Mouse (Mus musculus) kidney, embryonic 15.5 days (tissue): ENCODE measurements around the gene Cox7a1. TPM values are rescaled to one million over a fixed set of nuclear protein-coding genes. Genes with fewer than 3 reads are reported as not detected.

Experiments used
- ATAC-seq: fragments of 200-750 bp; cut with Nextera tagmentation; replicated peaks from 2 replicates; pipeline ENCODE4 v1.8.0; 2017; ENCODE audit warnings: moderate TSS enrichment; ENCODE audit not compliant: low FRiP score
- H3K27ac ChIP-seq: fragments of 300-500 bp; sonication (generic); 2 replicates; pipeline ENCODE4 v1.5.1; 2015; ENCODE audit warnings: mild to moderate bottlenecking, inconsistent platforms
- H3K27me3 ChIP-seq: fragments of 300-500 bp; sonication (generic); 2 replicates; pipeline ENCODE4 v1.6.1; 2015; ENCODE audit warnings: inconsistent platforms
- H3K36me3 ChIP-seq: fragments of 300-500 bp; sonication (generic); 2 replicates; pipeline ENCODE4 v1.6.1; 2015; ENCODE audit warnings: inconsistent platforms
- H3K4me1 ChIP-seq: fragments of 300-500 bp; sonication (generic); 2 replicates; pipeline ENCODE4 v1.6.1; 2015; ENCODE audit warnings: inconsistent platforms
- H3K4me2 ChIP-seq: fragments of 300-500 bp; sonication (generic); 2 replicates; pipeline ENCODE4 v1.6.1; 2015; ENCODE audit warnings: moderate library complexity, mild to moderate bottlenecking, inconsistent platforms
- H3K4me3 ChIP-seq: fragments of 300-500 bp; sonication (generic); replicated peaks from 2 replicates; pipeline ENCODE4 v1.5.1; 2015; ENCODE audit warnings: mild to moderate bottlenecking, inconsistent platforms
- H3K9ac ChIP-seq: fragments of 300-500 bp; sonication (generic); 2 replicates; pipeline ENCODE4 v1.6.1; 2015; ENCODE audit warnings: mild to moderate bottlenecking, inconsistent platforms
- H3K9me3 ChIP-seq: fragments of 300-500 bp; sonication (generic); replicated peaks from 2 replicates; pipeline ENCODE4 v1.6.1; 2016; ENCODE audit warnings: inconsistent platforms
- WGBS: fragments of 180-500 bp; shearing (Covaris S2); methylation state at CpG from one replicate; pipeline ENCODE4 v1.1.7; 2015; ENCODE audit warnings: mixed read lengths; 5-methylcytosine and 5-hydroxymethylcytosine counted together
- polyA plus RNA-seq: library from polyadenylated mRNA; unstranded; fragments of >200 nt; fragmentation: Nextera tagmentation; extraction: Ambion mirVana; gene quantifications from 2 replicates; pipeline ENCODE4 v1.2.1, GENCODE M21; 2015

Gene Cox7a1
- polyA plus RNA-seq, 1 experiment from 2014 or later = 11.1 TPM

- Histone ChIP-seq H3K9me3 (no peaks in the 10 kb centered on the region), H3K36me3 (peaks cover 53% of the 10 kb centered on the region), H3K27me3 (no peaks in the 10 kb centered on the region), H3K4me1 (peaks cover 22% of the 10 kb centered on the region), H3K4me3 (peak within 1 kb of the TSS; percentile 83), H3K9ac (peak within 1 kb of the TSS; percentile 77), H3K27ac (peak within 1 kb of the TSS; percentile 97), H3K4me2 (peak within 1 kb of the TSS; percentile 84)
- peak; percentile 94 for ATAC-seq
- under 1% methylated on average over 67 of the region's 67 CpGs for WGBS
Observed at GRCm38 (mm10) chr7:30231669-30232454, 47.9 kb downstream of the Cox7a1 start, which contains the start of the genes Polr2i and Tbcb. Polr2i (plus strand) TSS chr7:30231948. Tbcb (minus strand) TSS chr7:30232272.

GRCm38 (mm10) chr7:30232631-30233148, 48.7 kb downstream of the Cox7a1 start:
- 4% methylated on average over 24 of the region's 24 CpGs for WGBS
- H3K9me3 ChIP-seq = no peaks in the 10 kb centered on the region
- H3K4me3 ChIP-seq = peak overlapping the region; percentile 83

GRCm38 (mm10) chr7:30233387-30233786, 49.4 kb downstream of the Cox7a1 start:
- Histone ChIP-seq H3K4me2 (peak overlapping the region; percentile 84), H3K4me1 (peaks cover 22% of the 10 kb centered on the region), H3K9ac (no peak overlapping the region), H3K36me3 (peaks cover 37% of the 10 kb centered on the region), H3K4me3 (peak overlapping the region; percentile 83), H3K27ac (no peak overlapping the region), H3K27me3 (no peaks in the 10 kb centered on the region), H3K9me3 (no peaks in the 10 kb centered on the region)
- 88% methylated on average over 20 of the region's 20 CpGs for WGBS
- no peak for ATAC-seq

More at GRCm38 (mm10) chr7:30232631-30233148, 48.7 kb downstream of the Cox7a1 start:
- Histone ChIP-seq H3K4me2 (peak overlapping the region; percentile 84), H3K27me3 (no peaks in the 10 kb centered on the region), H3K36me3 (peaks cover 44% of the 10 kb centered on the region), H3K9ac (peak overlapping the region; percentile 77), H3K4me1 (peaks cover 22% of the 10 kb centered on the region), H3K27ac (peak overlapping the region; percentile 97)
- ATAC-seq = peak; percentile 41

GRCm38 (mm10) chr7:30234276-30234858, 50.4 kb downstream of the Cox7a1 start:
- Histone ChIP-seq H3K27me3 (no peaks in the 10 kb centered on the region), H3K4me1 (peaks cover 22% of the 10 kb centered on the region), H3K4me2 (no peak overlapping the region), H3K4me3 (no peak overlapping the region), H3K9me3 (no peaks in the 10 kb centered on the region), H3K27ac (no peak overlapping the region), H3K36me3 (peaks cover 30% of the 10 kb centered on the region), H3K9ac (no peak overlapping the region)
- ATAC-seq = no peak
- 87% methylated on average over 15 of the region's 15 CpGs for WGBS

GRCm38 (mm10) chr7:30235091-30235490, 51.1 kb downstream of the Cox7a1 start:
- H3K27me3 ChIP-seq = no peaks in the 10 kb centered on the region
- H3K9me3 ChIP-seq = no peaks in the 10 kb centered on the region
- no peak for ATAC-seq
- peaks cover 22% of the 10 kb centered on the region for H3K4me1 ChIP-seq
- H3K4me3 ChIP-seq = no peak overlapping the region
- H3K27ac ChIP-seq = no peak overlapping the region
- H3K4me2 ChIP-seq = no peak overlapping the region
- H3K36me3 ChIP-seq = peaks cover 30% of the 10 kb centered on the region
- 92% methylated on average over 8 of the region's 8 CpGs for WGBS
- H3K9ac ChIP-seq = no peak overlapping the region

- Histone ChIP-seq H3K27me3 (no peaks in the 10 kb centered on the region), H3K4me2 (no peak within 1 kb of the TSS), H3K4me1 (peaks cover 19% of the 10 kb centered on the region), H3K9me3 (no peaks in the 10 kb centered on the region), H3K4me3 (no peak within 1 kb of the TSS), H3K27ac (no peak within 1 kb of the TSS), H3K36me3 (peaks cover 27% of the 10 kb centered on the region), H3K9ac (no peak within 1 kb of the TSS)
- no peak for ATAC-seq
- WGBS = 92% methylated on average over 4 of the region's 4 CpGs
Observed at GRCm38 (mm10) chr7:30235625-30236024, 51.7 kb downstream of the Cox7a1 start, which contains the start of gene Ovol3. Ovol3 (minus strand) TSS chr7:30235725.

Other genes with a start within 250 kb of the Cox7a1 start
- gene Zfp74, start 230.1 kb upstream of the Cox7a1 start, polyA plus RNA-seq = 12.0 and 12.2 TPM in 2 replicates
- 17.7 and 19.5 TPM in 2 replicates for gene Zfp568, start 200.2 kb upstream of the Cox7a1 start, polyA plus RNA-seq
- 3.0 and 4.0 TPM in 2 replicates for gene Zfp14, start 132.8 kb upstream of the Cox7a1 start, polyA plus RNA-seq
- gene Zfp82, start 111.2 kb upstream of the Cox7a1 start, polyA plus RNA-seq = 3.9 and 5.5 TPM in 2 replicates
- gene Gm26920, start 93.7 kb upstream of the Cox7a1 start, polyA plus RNA-seq = 1.1 and 2.4 TPM in 2 replicates
- 12.2 and 15.9 TPM in 2 replicates for gene Zfp566, start 93.6 kb upstream of the Cox7a1 start, polyA plus RNA-seq
- gene Zfp260, start 89.4 kb upstream of the Cox7a1 start, polyA plus RNA-seq = 109 and 114 TPM in 2 replicates
- gene Zfp382, start 62.2 kb upstream of the Cox7a1 start, polyA plus RNA-seq = 8.6 and 8.7 TPM in 2 replicates
- gene Zfp146, start 14.4 kb upstream of the Cox7a1 start, polyA plus RNA-seq = 17.8 and 20.2 TPM in 2 replicates
- gene Capns1, start 14.7 kb downstream of the Cox7a1 start, polyA plus RNA-seq = 90.8 and 98.8 TPM in 2 replicates
- gene Polr2i, start 47.8 kb downstream of the Cox7a1 start, polyA plus RNA-seq = 148 and 152 TPM in 2 replicates
- 174 and 190 TPM in 2 replicates for gene Tbcb, start 48.1 kb downstream of the Cox7a1 start, polyA plus RNA-seq
- gene Ovol3, start 51.6 kb downstream of the Cox7a1 start, polyA plus RNA-seq = not detected in 2 replicates
- gene Thap8, start 96.0 kb downstream of the Cox7a1 start, polyA plus RNA-seq = 0.59 and 0.61 TPM in 2 replicates
- gene Wdr62, start 96.3 kb downstream of the Cox7a1 start, polyA plus RNA-seq = 8.6 and 9.9 TPM in 2 replicates
- 33.3 and 36.5 TPM in 2 replicates for gene Clip3, start 107.6 kb downstream of the Cox7a1 start, polyA plus RNA-seq
- 94.7 and 95.7 TPM in 2 replicates for gene Alkbh6, start 124.6 kb downstream of the Cox7a1 start, polyA plus RNA-seq
- 88.2 and 97.7 TPM in 2 replicates for gene Syne4, start 130.7 kb downstream of the Cox7a1 start, polyA plus RNA-seq
- gene E130208F15Rik, start 137.6 kb downstream of the Cox7a1 start, polyA plus RNA-seq = 2.6 TPM in 1 of 2 replicates, not detected in the other
- gene Sdhaf1, start 139.8 kb downstream of the Cox7a1 start, polyA plus RNA-seq = 17.3 and 18.7 TPM in 2 replicates
- 6.5 and 7.2 TPM in 2 replicates for gene Lrfn3, start 178.6 kb downstream of the Cox7a1 start, polyA plus RNA-seq
- gene Tyrobp, start 229.6 kb downstream of the Cox7a1 start, polyA plus RNA-seq = 33.8 and 37.9 TPM in 2 replicates
- gene Hcst, start 235.7 kb downstream of the Cox7a1 start, polyA plus RNA-seq = 0.64 and 1.5 TPM in 2 replicates
- 1.3 and 2.0 TPM in 2 replicates for gene Nfkbid, start 237.6 kb downstream of the Cox7a1 start, polyA plus RNA-seq